Mouse (Mus musculus): ENCODE measurements around the gene Dcst1. TPM values are rescaled to one million over a fixed set of nuclear protein-coding genes. Genes with fewer than 3 reads are reported as not detected.

Dcst1 gene
- polyA plus RNA-seq, 1 experiment = 74.5 TPM

- no peak overlapping the region for H3K4me3 ChIP-seq (ENCODE audit: control insufficient read depth, low read depth, low read length)
- H3K27me3 ChIP-seq (ENCODE audit: control insufficient read depth, insufficient read depth, low read length) = no peaks in the 10 kb centered on the region
- H3K27ac ChIP-seq (ENCODE audit: control insufficient read depth, insufficient read depth, low read depth, low read length) = no peak overlapping the region
- H3K4me1 ChIP-seq (ENCODE audit: control insufficient read depth, insufficient read depth, low read length) = peaks cover 19% of the 10 kb centered on the region
- H3K36me3 ChIP-seq (ENCODE audit: control insufficient read depth, insufficient read depth, low read length) = no peaks in the 10 kb centered on the region
- no peak for TF ChIP-seq POLR2A (IDR thresholded peaks at IDR 0.05; ENCODE audit: control insufficient read depth, low read depth, low read length)
- TF ChIP-seq CTCF (IDR thresholded peaks at IDR 0.05; ENCODE audit: control insufficient read depth, insufficient read depth, insufficient replicate concordance, low read depth, low read length) = no peak
These were observed 18.1 kb downstream of the Dcst1 start for GRCm38 (mm10) chr3:89346815-89347540.

- Histone ChIP-seq H3K27ac (ENCODE audit: control insufficient read depth, insufficient read depth, low read depth, low read length) (no peak overlapping the region), H3K36me3 (ENCODE audit: control insufficient read depth, insufficient read depth, low read length) (no peaks in the 10 kb centered on the region), H3K4me3 (ENCODE audit: control insufficient read depth, low read depth, low read length) (no peak overlapping the region), H3K27me3 (ENCODE audit: control insufficient read depth, insufficient read depth, low read length) (no peaks in the 10 kb centered on the region), H3K4me1 (ENCODE audit: control insufficient read depth, insufficient read depth, low read length) (peaks cover 3% of the 10 kb centered on the region; the same call in 1 of the 2 replicates)
- no peak for TF ChIP-seq CTCF (IDR thresholded peaks at IDR 0.05; ENCODE audit: control insufficient read depth, insufficient read depth, insufficient replicate concordance, low read depth, low read length)
- no peak for TF ChIP-seq POLR2A (IDR thresholded peaks at IDR 0.05; ENCODE audit: control insufficient read depth, low read depth, low read length)
These were observed 21.8 kb downstream of the Dcst1 start for GRCm38 (mm10) chr3:89343279-89343678.

GRCm38 (mm10) chr3:89341794-89342193 lies 23.3 kb downstream of the Dcst1 start:
- TF ChIP-seq POLR2A (IDR thresholded peaks at IDR 0.05; ENCODE audit: control insufficient read depth, low read depth, low read length) (no peak), CTCF (IDR thresholded peaks at IDR 0.05; ENCODE audit: control insufficient read depth, insufficient read depth, insufficient replicate concordance, low read depth, low read length) (no peak)
- Histone ChIP-seq H3K27me3 (ENCODE audit: control insufficient read depth, insufficient read depth, low read length) (no peaks in the 10 kb centered on the region), H3K4me1 (ENCODE audit: control insufficient read depth, insufficient read depth, low read length) (peaks cover 10% of the 10 kb centered on the region), H3K36me3 (ENCODE audit: control insufficient read depth, insufficient read depth, low read length) (no peaks in the 10 kb centered on the region), H3K4me3 (ENCODE audit: control insufficient read depth, low read depth, low read length) (no peak overlapping the region), H3K27ac (ENCODE audit: control insufficient read depth, insufficient read depth, low read depth, low read length) (no peak overlapping the region)

GRCm38 (mm10) chr3:89340465-89340864 lies 24.6 kb downstream of the Dcst1 start:
- TF ChIP-seq POLR2A (IDR thresholded peaks at IDR 0.05; ENCODE audit: control insufficient read depth, low read depth, low read length) (no peak), CTCF (IDR thresholded peaks at IDR 0.05; ENCODE audit: control insufficient read depth, insufficient read depth, insufficient replicate concordance, low read depth, low read length) (peak; percentile 77)

GRCm38 (mm10) chr3:89339416-89339815 lies 25.6 kb downstream of the Dcst1 start:
- no peak overlapping the region for H3K27ac ChIP-seq (ENCODE audit: control insufficient read depth, insufficient read depth, low read depth, low read length)
- H3K4me1 ChIP-seq (ENCODE audit: control insufficient read depth, insufficient read depth, low read length) = peaks cover 10% of the 10 kb centered on the region
- H3K36me3 ChIP-seq (ENCODE audit: control insufficient read depth, insufficient read depth, low read length) = no peaks in the 10 kb centered on the region
- no peak overlapping the region for H3K4me3 ChIP-seq (ENCODE audit: control insufficient read depth, low read depth, low read length)
- TF ChIP-seq POLR2A (IDR thresholded peaks at IDR 0.05; ENCODE audit: control insufficient read depth, low read depth, low read length) (0 out of 2 replicates have a peak, but pooled peaks have one; percentile 10), CTCF (IDR thresholded peaks at IDR 0.05; ENCODE audit: control insufficient read depth, insufficient read depth, insufficient replicate concordance, low read depth, low read length) (peak; percentile 85)
- H3K27me3 ChIP-seq (ENCODE audit: control insufficient read depth, insufficient read depth, low read length) = no peaks in the 10 kb centered on the region

More at GRCm38 (mm10) chr3:89340465-89340864, 24.6 kb downstream of the Dcst1 start:
- H3K27me3 ChIP-seq (ENCODE audit: control insufficient read depth, insufficient read depth, low read length) = no peaks in the 10 kb centered on the region
- no peaks in the 10 kb centered on the region for H3K36me3 ChIP-seq (ENCODE audit: control insufficient read depth, insufficient read depth, low read length)
- no peak overlapping the region for H3K4me3 ChIP-seq (ENCODE audit: control insufficient read depth, low read depth, low read length)
- H3K27ac ChIP-seq (ENCODE audit: control insufficient read depth, insufficient read depth, low read depth, low read length) = no peak overlapping the region
- H3K4me1 ChIP-seq (ENCODE audit: control insufficient read depth, insufficient read depth, low read length) = peaks cover 10% of the 10 kb centered on the region

GRCm38 (mm10) chr3:89337721-89338578 lies 27.1 kb downstream of the Dcst1 start, which contains the start of gene Efna4:
TSS of gene Efna4 (minus strand) at chr3:89338028.
- H3K27me3 ChIP-seq (ENCODE audit: control insufficient read depth, insufficient read depth, low read length) = no peaks in the 10 kb centered on the region
- no peak within 1 kb of the TSS for H3K27ac ChIP-seq (ENCODE audit: control insufficient read depth, insufficient read depth, low read depth, low read length)
- TF ChIP-seq POLR2A (IDR thresholded peaks at IDR 0.05; ENCODE audit: control insufficient read depth, low read depth, low read length) (no peak), CTCF (IDR thresholded peaks at IDR 0.05; ENCODE audit: control insufficient read depth, insufficient read depth, insufficient replicate concordance, low read depth, low read length) (no peak)
- no peaks in the 10 kb centered on the region for H3K36me3 ChIP-seq (ENCODE audit: control insufficient read depth, insufficient read depth, low read length)
- H3K4me1 ChIP-seq (ENCODE audit: control insufficient read depth, insufficient read depth, low read length) = peaks cover 12% of the 10 kb centered on the region
- peak within 1 kb of the TSS; percentile 78 for H3K4me3 ChIP-seq (ENCODE audit: control insufficient read depth, low read depth, low read length)
